Mouse (Mus musculus) liver, postnatal 0 days (tissue): ENCODE measurements around the gene Gm13289. TPM values are rescaled to one million over a fixed set of nuclear protein-coding genes. Genes with fewer than 3 reads are reported as not detected.
"Not testable (repeated sequence)": the region's sequence is repeated elsewhere in the genome, so short reads cannot be mapped to it uniquely, and the experiment has no call there.

Source experiments
- ATAC-seq: fragments of 200-750 bp; cut with Nextera tagmentation; 2 replicates; pipeline ENCODE4 v1.8.0; 2017; ENCODE audit warnings: mild to moderate bottlenecking, moderate library complexity
- DNase-seq: peaks from one replicate; pipeline ENCODE4 v3.0.0-alpha.2; 2016
- H3K27ac ChIP-seq: fragments of 300-500 bp; sonication (generic); 2 replicates; pipeline ENCODE4 v1.5.1; 2014; ENCODE audit warnings: antibody characterized with exemption, moderate library complexity, mild to moderate bottlenecking, low read depth
- H3K27me3 ChIP-seq: fragments of 300-500 bp; sonication (generic); 2 replicates; pipeline ENCODE4 v1.6.1; 2014; ENCODE audit warnings: low read length, control low read depth, mixed read lengths; ENCODE audit not compliant: insufficient read depth
- H3K36me3 ChIP-seq: fragments of 300-500 bp; sonication (generic); replicated peaks from 2 replicates; pipeline ENCODE4 v1.6.1; 2014; ENCODE audit warnings: mild to moderate bottlenecking, control low read depth, low read length, moderate library complexity, mixed read lengths; ENCODE audit not compliant: insufficient read depth
- H3K4me1 ChIP-seq: fragments of 300-500 bp; sonication (generic); 2 replicates; pipeline ENCODE4 v1.6.1; 2014; ENCODE audit warnings: antibody characterized with exemption, mild to moderate bottlenecking, control low read depth; ENCODE audit not compliant: insufficient read depth
- H3K4me2 ChIP-seq: fragments of 300-500 bp; sonication (generic); 2 replicates; pipeline ENCODE4 v1.6.1; 2014; ENCODE audit warnings: low read depth, mild to moderate bottlenecking, low read length, moderate library complexity, mixed read lengths
- H3K4me3 ChIP-seq: fragments of 300-500 bp; sonication (generic); 2 replicates; pipeline ENCODE4 v1.5.1; 2014; ENCODE audit warnings: low read depth, low read length
- H3K9ac ChIP-seq: fragments of 300-500 bp; sonication (generic); replicated peaks from 2 replicates; pipeline ENCODE4 v1.6.1; 2014; ENCODE audit warnings: mild to moderate bottlenecking, moderate library complexity
- H3K9me3 ChIP-seq: fragments of 300-500 bp; sonication (generic); 2 replicates; pipeline ENCODE4 v1.6.1; 2016; ENCODE audit warnings: mild to moderate bottlenecking, control low read depth, low read length, mixed read lengths
- CTCF ChIP-seq: sonication (generic); IDR thresholded peaks from 2 replicates; pipeline ENCODE4 v1.5.1; 2016; ENCODE audit warnings: antibody characterized with exemption, low read depth
- EP300 ChIP-seq: IDR thresholded peaks from 2 replicates; pipeline ENCODE4 v1.6.1; 2016; ENCODE audit warnings: antibody characterized with exemption, low read depth, mild to moderate bottlenecking
- WGBS: fragments of 180-500 bp; shearing (Covaris S2); extraction: QIAGEN DNeasy Blood & Tissue Kit; methylation state at CpG from one replicate; pipeline ENCODE4 v1.1.7; 2014; ENCODE audit not compliant: insufficient replicate concordance; 5-methylcytosine and 5-hydroxymethylcytosine counted together
- polyA plus RNA-seq: library from polyadenylated mRNA; unstranded; fragments of >200 nt; fragmentation: Nextera tagmentation; extraction: Ambion mirVana; gene quantifications from 2 replicates; pipeline ENCODE4 v1.2.1, GENCODE M21; 2015

Gm13289 gene
- polyA plus RNA-seq, result not detected in 2 replicates

DNA sequence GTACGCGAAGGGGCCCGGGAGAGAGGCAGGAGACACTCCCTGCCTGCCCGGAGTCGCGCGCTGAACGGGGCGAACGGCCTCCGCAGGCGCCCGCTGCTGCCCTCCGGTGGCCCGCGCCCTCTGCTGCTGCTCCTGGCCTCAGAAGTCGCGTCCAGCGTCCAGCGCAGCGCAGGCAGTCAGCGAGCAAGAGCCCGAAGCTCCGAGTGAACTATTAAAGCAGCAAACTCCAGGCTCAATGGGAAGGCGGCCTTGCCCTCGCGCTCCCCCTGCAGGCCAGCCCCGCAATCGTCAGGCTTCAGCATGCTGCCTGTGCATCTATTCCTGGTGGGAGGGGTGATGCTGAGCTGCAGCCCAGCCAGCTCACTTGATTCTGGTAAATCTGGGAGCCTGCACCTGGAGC is at the start of gene Gm13289:
TSS of gene Gm13289 (plus strand) at position 301 of the 400 bp plus-strand sequence.
- H3K27ac ChIP-seq, H3K4me3 ChIP-seq, H3K4me2 ChIP-seq, H3K4me1 ChIP-seq, ATAC-seq, H3K9ac ChIP-seq, H3K36me3 ChIP-seq, H3K27me3 ChIP-seq, H3K9me3 ChIP-seq, DNase-seq: not testable (repeated sequence)
- no CpG with 5 or more reads among the region's 29 CpGs for WGBS

- peak; percentile 41 for DNase-seq
- Histone ChIP-seq H3K9me3 (no peaks in the 10 kb centered on the region), H3K4me3 (no peak overlapping the region), H3K4me1 (no peaks in the 10 kb centered on the region), H3K9ac (no peak overlapping the region), H3K36me3 (no peaks in the 10 kb centered on the region), H3K4me2 (peak overlapping the region; percentile 44), H3K27me3 (no peaks in the 10 kb centered on the region), H3K27ac (no peak overlapping the region)
- TF ChIP-seq EP300, result no peak
- peak; percentile 85 for TF ChIP-seq CTCF
- peak; percentile 44; the same call in 1 of the 2 replicates for ATAC-seq
- WGBS, result 0% methylated on average over 1 of the region's 1 CpGs
Observed at GRCm38 (mm10) chr4:88727324-88727723, 49.4 kb upstream of the Gm13289 start.

GRCm38 (mm10) chr4:88738480-88738879 is 38.2 kb upstream of the Gm13289 start:
- DNase-seq (peak; percentile 87), ATAC-seq (no peak; the same call in 1 of the 2 replicates)
- H3K36me3 ChIP-seq, result no peaks in the 10 kb centered on the region
- no peak overlapping the region for H3K4me3 ChIP-seq
- H3K9me3 ChIP-seq, result no peaks in the 10 kb centered on the region
- H3K4me1 ChIP-seq, result no peaks in the 10 kb centered on the region
- WGBS, result 2% methylated on average over 2 of the region's 2 CpGs
- TF ChIP-seq EP300, result no peak
- peak; percentile 92 for TF ChIP-seq CTCF
- no peaks in the 10 kb centered on the region for H3K27me3 ChIP-seq
- H3K4me2 ChIP-seq, result no peak overlapping the region
- no peak overlapping the region for H3K9ac ChIP-seq
- H3K27ac ChIP-seq, result no peak overlapping the region

DNA sequence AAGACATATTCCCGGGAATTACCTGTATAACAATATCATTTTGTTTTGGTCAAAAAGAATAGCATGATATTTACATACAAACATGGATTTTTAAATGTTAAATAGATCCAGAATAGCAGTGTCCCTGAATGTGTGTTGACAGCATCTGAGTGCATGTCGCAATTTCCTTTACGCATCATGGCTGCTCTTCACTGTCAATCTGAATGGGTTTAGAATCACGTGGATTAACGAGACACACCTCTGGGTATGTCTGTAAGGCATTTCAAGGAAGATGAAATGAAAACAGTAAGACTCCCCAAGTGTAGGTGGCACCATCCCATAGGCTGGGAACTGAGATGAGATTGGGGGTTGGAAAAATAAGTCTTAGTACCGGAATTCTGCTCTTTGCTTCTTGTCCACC is 37.7 kb upstream of the Gm13289 start:
- TF ChIP-seq EP300 (no peak), CTCF (no peak)
- H3K9ac ChIP-seq, result no peak overlapping the region
- no peak overlapping the region for H3K4me3 ChIP-seq
- H3K36me3 ChIP-seq, result no peaks in the 10 kb centered on the region
- no peaks in the 10 kb centered on the region for H3K9me3 ChIP-seq
- H3K4me1 ChIP-seq, result no peaks in the 10 kb centered on the region
- no peak for DNase-seq
- WGBS, result 75% methylated on average over 6 of the region's 6 CpGs
- no peaks in the 10 kb centered on the region for H3K27me3 ChIP-seq
- ATAC-seq, result no peak
- H3K4me2 ChIP-seq, result no peak overlapping the region
- no peak overlapping the region for H3K27ac ChIP-seq

GRCm38 (mm10) chr4:88741426-88741825 is 35.3 kb upstream of the Gm13289 start:
- Histone ChIP-seq H3K4me1 (no peaks in the 10 kb centered on the region), H3K4me2 (no peak overlapping the region), H3K27ac (no peak overlapping the region), H3K9me3 (no peaks in the 10 kb centered on the region), H3K4me3 (no peak overlapping the region), H3K9ac (no peak overlapping the region), H3K36me3 (no peaks in the 10 kb centered on the region), H3K27me3 (no peaks in the 10 kb centered on the region)
- DNase-seq (no peak), ATAC-seq (no peak)
- WGBS, result 44% methylated on average over 4 of the region's 4 CpGs
- TF ChIP-seq EP300 (no peak), CTCF (no peak)

GRCm38 (mm10) chr4:88742771-88743371 is 33.9 kb upstream of the Gm13289 start:
- Histone ChIP-seq H3K36me3 (no peaks in the 10 kb centered on the region), H3K27me3 (no peaks in the 10 kb centered on the region), H3K9me3 (no peaks in the 10 kb centered on the region), H3K4me2 (no peak overlapping the region), H3K4me1 (no peaks in the 10 kb centered on the region), H3K4me3 (no peak overlapping the region), H3K27ac (no peak overlapping the region), H3K9ac (no peak overlapping the region)
- no peak for ATAC-seq
- WGBS, result 44% methylated on average over 7 of the region's 7 CpGs
- TF ChIP-seq CTCF (peak; percentile 20; the same call in 1 of the 2 replicates), EP300 (no peak)
- no peak for DNase-seq

GRCm38 (mm10) chr4:88744207-88744606 is 32.5 kb upstream of the Gm13289 start:
- Histone ChIP-seq H3K27me3 (no peaks in the 10 kb centered on the region), H3K27ac (no peak overlapping the region), H3K4me2 (no peak overlapping the region), H3K36me3 (no peaks in the 10 kb centered on the region), H3K9ac (no peak overlapping the region), H3K9me3 (no peaks in the 10 kb centered on the region), H3K4me3 (no peak overlapping the region), H3K4me1 (no peaks in the 10 kb centered on the region)
- DNase-seq (no peak), ATAC-seq (no peak)
- TF ChIP-seq EP300 (no peak), CTCF (peak; percentile 44)
- 58% methylated on average over 3 of the region's 3 CpGs for WGBS
